Mouse (Mus musculus): ENCODE data around the gene Gm17174. TPM values are rescaled to one million over a fixed set of nuclear protein-coding genes. Genes with fewer than 3 reads are reported as not detected.

The Gm17174 gene
- not detected in 2 replicates for polyA plus RNA-seq (2012; rRNA removed)

GRCm38 (mm10) chr14:51592039-51592438 is at the start of gene Gm17174:
Gene Gm17174, minus strand, starts transcription at chr14:51592139.

GRCm38 (mm10) chr14:51635566-51635965 is 43.6 kb upstream of the Gm17174 start, which contains the start of gene Gm4181:
Gene Gm4181, minus strand, starts transcription at chr14:51635666.

GRCm38 (mm10) chr14:51611210-51611609 is 19.3 kb upstream of the Gm17174 start, which contains the start of gene Gm17078:
Gene Gm17078, minus strand, starts transcription at chr14:51611310.

GRCm38 (mm10) chr14:51573963-51574362 is 18.0 kb downstream of the Gm17174 start, which contains the start of gene Gm17175:
Gene Gm17175, minus strand, starts transcription at chr14:51574063.

GRCm38 (mm10) chr14:51552490-51552889 is 39.4 kb downstream of the Gm17174 start, which contains the start of gene Gm5622:
Gene Gm5622, plus strand, starts transcription at chr14:51552790.

Other genes starting within 250 kb of the Gm17174 start
- gene Gm7247, start 230.4 kb downstream of the Gm17174 start, polyA plus RNA-seq (2012; rRNA removed), result not detected in 2 replicates
- gene Vmn2r88, start 181.3 kb downstream of the Gm17174 start, polyA plus RNA-seq (2012; rRNA removed), result not detected in 2 replicates
- gene Vmn2r89, start 140.3 kb downstream of the Gm17174 start, polyA plus RNA-seq (2012; rRNA removed), result not detected in 2 replicates
- gene Gm5622, start 39.3 kb downstream of the Gm17174 start, polyA plus RNA-seq (2012; rRNA removed), result 0.06 and 0.08 TPM in 2 replicates
- gene Gm17175, start 18.1 kb downstream of the Gm17174 start, polyA plus RNA-seq (2012; rRNA removed), result not detected in 2 replicates
- not detected in 2 replicates for gene Gm17078, start 19.2 kb upstream of the Gm17174 start, polyA plus RNA-seq (2012; rRNA removed)
- gene Gm4181, start 43.5 kb upstream of the Gm17174 start, polyA plus RNA-seq (2012; rRNA removed), result not detected in 2 replicates
- not detected in 2 replicates for gene Gm17079, start 103.3 kb upstream of the Gm17174 start, polyA plus RNA-seq (2012; rRNA removed)
- gene Gm5800, start 125.0 kb upstream of the Gm17174 start, polyA plus RNA-seq (2012; rRNA removed), result not detected in 2 replicates
- gene Ang4, start 181.5 kb upstream of the Gm17174 start, polyA plus RNA-seq (2012; rRNA removed), result not detected in 2 replicates
- gene AY358078, start 207.9 kb upstream of the Gm17174 start, polyA plus RNA-seq (2012; rRNA removed), result not detected in 2 replicates

Data from liver, embryonic 18 days (tissue).